Mouse (Mus musculus): Measurements from ENCODE around the gene Gmppa. TPM values are rescaled to one million over a fixed set of nuclear protein-coding genes. Genes with fewer than 3 reads are reported as not detected.

Gmppa gene
- polyA plus RNA-seq, 1 experiment from 2014 or later: 103 TPM

DNA sequence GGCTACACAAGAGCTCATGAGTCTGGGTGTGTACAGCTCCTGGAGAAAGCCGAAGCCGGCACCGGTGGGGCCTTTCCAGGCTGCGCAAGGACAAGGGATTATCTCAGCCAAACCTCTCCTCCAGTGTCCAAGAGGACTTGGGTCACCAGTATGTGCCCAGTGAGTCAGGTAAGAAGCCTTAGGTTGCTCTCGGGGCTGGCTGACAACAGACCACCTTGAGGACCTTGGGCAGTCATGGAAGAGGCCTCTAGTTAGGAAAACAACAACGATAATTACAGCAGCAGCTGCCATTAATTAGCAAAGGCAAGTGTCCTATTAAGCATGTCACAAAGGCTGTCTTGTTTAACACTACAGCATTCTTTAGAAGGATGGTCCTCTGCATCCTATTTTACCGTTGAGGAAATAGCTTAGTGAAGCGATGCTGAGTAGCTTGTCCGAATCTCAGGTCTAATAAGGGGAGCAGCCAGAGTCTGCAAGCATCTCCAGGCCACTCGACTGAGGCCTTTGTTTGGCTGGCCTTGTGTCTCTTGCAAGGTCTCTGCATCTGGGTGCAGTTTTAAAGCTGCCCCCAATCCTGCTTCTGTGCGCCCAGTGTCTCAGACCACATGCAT, 11.8 kb upstream of the Gmppa start:
- WGBS: 51% methylated on average over 11 of the region's 11 CpGs
- Histone ChIP-seq H3K9me3 (replicated peaks) (no peaks in the 10 kb centered on the region), H3K27ac (replicated peaks) (no peak overlapping the region), H3K4me3 (replicated peaks) (no peak overlapping the region), H3K27me3 (peaks cover 63% of the 10 kb centered on the region), H3K4me1 (peaks cover 22% of the 10 kb centered on the region), H3K36me3 (0 out of 2 replicates have a peak, but pooled peaks cover 8% of the 10 kb centered on the region), H3K9ac (no peak overlapping the region), H3K4me2 (replicated peaks) (no peak overlapping the region)
- no peak for ATAC-seq (ENCODE audit: insufficient number of reproducible peaks, low FRiP score, low TSS enrichment, low read depth)

- Histone ChIP-seq H3K27ac (replicated peaks) (no peak overlapping the region), H3K9ac (no peak overlapping the region), H3K4me2 (replicated peaks) (no peak overlapping the region), H3K27me3 (peaks cover 56% of the 10 kb centered on the region), H3K36me3 (0 out of 2 replicates have a peak, but pooled peaks cover 4% of the 10 kb centered on the region), H3K9me3 (replicated peaks) (no peaks in the 10 kb centered on the region), H3K4me3 (replicated peaks) (no peak overlapping the region), H3K4me1 (peaks cover 22% of the 10 kb centered on the region)
- no peak for ATAC-seq (ENCODE audit: insufficient number of reproducible peaks, low FRiP score, low TSS enrichment, low read depth)
- WGBS: 29% methylated on average over 10 of the region's 10 CpGs
Measured at GRCm38 (mm10) chr1:75425796-75426471, 9.8 kb upstream of the Gmppa start.

- H3K4me2 ChIP-seq (replicated peaks): no peak overlapping the region
- H3K27ac ChIP-seq (replicated peaks): no peak overlapping the region
- no peak overlapping the region for H3K4me3 ChIP-seq (replicated peaks)
- H3K9ac ChIP-seq: no peak overlapping the region
- H3K36me3 ChIP-seq: peaks cover 24% of the 10 kb centered on the region; the same call in 1 of the 2 replicates
- WGBS: 88% methylated on average over 8 of the region's 9 CpGs
- ATAC-seq (ENCODE audit: insufficient number of reproducible peaks, low FRiP score, low TSS enrichment, low read depth): no peak
- H3K27me3 ChIP-seq: no peaks in the 10 kb centered on the region
- peaks cover 30% of the 10 kb centered on the region for H3K4me1 ChIP-seq
- no peaks in the 10 kb centered on the region for H3K9me3 ChIP-seq (replicated peaks)
Measured at GRCm38 (mm10) chr1:75438782-75439181, 3.1 kb downstream of the Gmppa start.

- no peak overlapping the region for H3K4me3 ChIP-seq (replicated peaks)
- peaks cover 24% of the 10 kb centered on the region; the same call in 1 of the 2 replicates for H3K36me3 ChIP-seq
- no peaks in the 10 kb centered on the region for H3K9me3 ChIP-seq (replicated peaks)
- H3K4me1 ChIP-seq: peaks cover 45% of the 10 kb centered on the region
- no peak overlapping the region for H3K4me2 ChIP-seq (replicated peaks)
- peaks cover 11% of the 10 kb centered on the region for H3K27me3 ChIP-seq
- WGBS: 89% methylated on average over 7 of the region's 7 CpGs
- no peak for ATAC-seq (ENCODE audit: insufficient number of reproducible peaks, low FRiP score, low TSS enrichment, low read depth)
- H3K9ac ChIP-seq: no peak overlapping the region
- no peak overlapping the region for H3K27ac ChIP-seq (replicated peaks)
Measured at GRCm38 (mm10) chr1:75440661-75441060, 4.9 kb downstream of the Gmppa start.

DNA sequence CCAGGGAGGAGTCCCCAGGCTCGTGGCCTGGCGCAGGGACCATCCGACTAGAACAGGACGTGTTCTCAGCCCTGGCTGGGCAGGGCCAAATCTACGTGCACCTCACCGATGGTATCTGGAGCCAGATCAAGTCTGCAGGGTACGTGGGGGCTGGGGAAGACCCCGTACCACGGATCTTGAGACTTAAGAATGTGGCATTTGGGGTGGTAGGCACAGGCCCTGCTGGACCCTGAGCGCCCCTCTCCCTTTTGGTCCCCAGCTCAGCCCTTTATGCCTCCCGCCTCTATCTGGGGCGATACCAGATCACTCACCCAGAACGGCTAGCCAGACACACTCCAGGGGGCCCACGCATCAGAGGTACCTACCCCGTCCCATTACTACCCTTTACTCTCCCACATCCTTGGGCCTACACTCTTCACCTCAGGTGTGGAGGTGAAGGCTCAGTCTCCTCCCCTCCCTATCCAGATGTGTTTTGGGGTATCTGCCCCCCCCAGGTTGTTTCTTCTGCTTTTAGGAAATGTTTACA, 5.8 kb downstream of the Gmppa start:
- Histone ChIP-seq H3K4me2 (replicated peaks) (no peak overlapping the region), H3K9ac (no peak overlapping the region), H3K4me3 (replicated peaks) (no peak overlapping the region), H3K4me1 (peaks cover 50% of the 10 kb centered on the region), H3K27ac (replicated peaks) (no peak overlapping the region), H3K27me3 (peaks cover 20% of the 10 kb centered on the region), H3K36me3 (peaks cover 24% of the 10 kb centered on the region; the same call in 1 of the 2 replicates), H3K9me3 (replicated peaks) (no peaks in the 10 kb centered on the region)
- WGBS: 90% methylated on average over 15 of the region's 15 CpGs
- ATAC-seq (ENCODE audit: insufficient number of reproducible peaks, low FRiP score, low TSS enrichment, low read depth): no peak

DNA sequence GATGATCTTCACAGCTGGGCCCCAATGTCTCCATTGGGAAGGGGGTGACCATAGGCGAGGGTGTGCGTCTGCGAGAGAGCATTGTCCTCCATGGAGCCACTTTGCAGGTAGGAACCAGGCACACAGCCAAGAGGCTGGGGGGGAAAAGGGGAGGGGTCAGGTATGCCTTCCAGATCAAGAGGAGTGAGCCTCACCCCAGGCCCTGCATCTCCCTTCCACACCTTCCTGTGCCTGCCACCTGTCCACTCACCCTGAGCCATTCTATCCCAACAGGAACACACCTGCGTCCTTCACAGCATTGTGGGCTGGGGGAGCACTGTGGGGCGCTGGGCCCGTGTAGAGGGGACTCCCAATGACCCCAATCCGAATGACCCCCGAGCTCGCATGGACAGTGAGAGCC, 6.4 kb downstream of the Gmppa start:
- Histone ChIP-seq H3K27me3 (peaks cover 26% of the 10 kb centered on the region), H3K36me3 (peaks cover 24% of the 10 kb centered on the region; the same call in 1 of the 2 replicates), H3K9ac (no peak overlapping the region), H3K27ac (replicated peaks) (no peak overlapping the region), H3K9me3 (replicated peaks) (no peaks in the 10 kb centered on the region), H3K4me3 (replicated peaks) (no peak overlapping the region), H3K4me1 (peaks cover 50% of the 10 kb centered on the region), H3K4me2 (replicated peaks) (no peak overlapping the region)
- 83% methylated on average over 9 of the region's 9 CpGs for WGBS
- no peak for ATAC-seq (ENCODE audit: insufficient number of reproducible peaks, low FRiP score, low TSS enrichment, low read depth)

- Histone ChIP-seq H3K27ac (replicated peaks) (no peak overlapping the region), H3K36me3 (peaks cover 24% of the 10 kb centered on the region; the same call in 1 of the 2 replicates), H3K4me3 (replicated peaks) (no peak overlapping the region), H3K27me3 (peaks cover 32% of the 10 kb centered on the region), H3K9ac (no peak overlapping the region), H3K4me1 (peaks cover 51% of the 10 kb centered on the region), H3K4me2 (replicated peaks) (no peak overlapping the region), H3K9me3 (replicated peaks) (no peaks in the 10 kb centered on the region)
- ATAC-seq (ENCODE audit: insufficient number of reproducible peaks, low FRiP score, low TSS enrichment, low read depth): no peak
- 53% methylated on average over 8 of the region's 8 CpGs for WGBS
Measured at GRCm38 (mm10) chr1:75442811-75443210, 7.1 kb downstream of the Gmppa start.

DNA sequence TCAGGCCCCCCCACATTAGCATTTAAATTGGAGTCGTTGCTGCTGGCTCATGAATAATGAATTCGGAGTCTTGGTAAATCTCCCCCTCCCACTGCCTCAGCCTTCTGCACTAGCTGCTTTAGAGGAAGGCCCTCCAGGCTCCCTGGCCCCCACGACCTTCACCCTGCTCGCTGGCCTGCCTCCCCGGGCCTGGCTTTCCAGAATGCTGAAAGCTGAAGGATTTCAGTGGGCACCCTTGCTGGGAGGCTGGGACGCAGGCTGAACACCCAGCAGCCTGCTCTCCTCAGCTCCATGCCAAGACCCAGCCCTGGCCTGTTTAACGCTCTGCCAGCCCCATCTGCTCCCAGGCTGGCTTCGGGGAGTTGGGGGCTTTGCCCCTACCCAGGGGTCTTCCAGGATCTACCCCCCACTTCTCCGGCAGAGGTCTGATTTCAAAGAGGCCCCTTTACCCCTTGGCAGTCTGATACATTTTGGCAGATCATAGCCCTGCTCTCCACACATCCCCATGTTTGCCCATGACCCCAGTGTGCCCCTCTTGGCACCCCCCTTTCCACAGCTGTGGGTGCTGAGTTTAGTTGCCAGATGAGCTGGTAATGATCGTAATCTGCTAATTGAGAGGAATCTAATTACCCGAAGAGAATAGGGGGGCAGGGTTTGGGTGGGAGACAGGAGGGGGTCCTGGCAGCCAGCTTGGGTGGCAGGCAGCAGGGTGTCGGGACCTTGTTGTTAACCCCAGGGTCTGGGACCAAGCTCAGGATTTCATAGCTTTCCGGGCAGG, 7.7 kb downstream of the Gmppa start:
- H3K9ac ChIP-seq: no peak overlapping the region
- 27% methylated on average over 13 of the region's 13 CpGs for WGBS
- H3K36me3 ChIP-seq: peaks cover 24% of the 10 kb centered on the region; the same call in 1 of the 2 replicates
- peaks cover 38% of the 10 kb centered on the region for H3K27me3 ChIP-seq
- no peak overlapping the region for H3K4me3 ChIP-seq (replicated peaks)
- H3K4me1 ChIP-seq: peaks cover 57% of the 10 kb centered on the region
- H3K9me3 ChIP-seq (replicated peaks): no peaks in the 10 kb centered on the region
- H3K4me2 ChIP-seq (replicated peaks): no peak overlapping the region
- no peak for ATAC-seq (ENCODE audit: insufficient number of reproducible peaks, low FRiP score, low TSS enrichment, low read depth)
- no peak overlapping the region for H3K27ac ChIP-seq (replicated peaks)

GRCm38 (mm10) chr1:75444208-75444607, 8.5 kb downstream of the Gmppa start:
- 30% methylated on average over 3 of the region's 3 CpGs for whole genome bisulfite sequencing
- ATAC-seq (ENCODE audit: insufficient number of reproducible peaks, low FRiP score, low TSS enrichment, low read depth): no peak
- Histone ChIP-seq H3K36me3 (peaks cover 24% of the 10 kb centered on the region; the same call in 1 of the 2 replicates), H3K4me2 (replicated peaks) (no peak overlapping the region), H3K27ac (replicated peaks) (no peak overlapping the region), H3K9ac (no peak overlapping the region), H3K4me1 (peaks cover 64% of the 10 kb centered on the region), H3K9me3 (replicated peaks) (no peaks in the 10 kb centered on the region), H3K4me3 (replicated peaks) (no peak overlapping the region), H3K27me3 (peaks cover 45% of the 10 kb centered on the region)

DNA sequence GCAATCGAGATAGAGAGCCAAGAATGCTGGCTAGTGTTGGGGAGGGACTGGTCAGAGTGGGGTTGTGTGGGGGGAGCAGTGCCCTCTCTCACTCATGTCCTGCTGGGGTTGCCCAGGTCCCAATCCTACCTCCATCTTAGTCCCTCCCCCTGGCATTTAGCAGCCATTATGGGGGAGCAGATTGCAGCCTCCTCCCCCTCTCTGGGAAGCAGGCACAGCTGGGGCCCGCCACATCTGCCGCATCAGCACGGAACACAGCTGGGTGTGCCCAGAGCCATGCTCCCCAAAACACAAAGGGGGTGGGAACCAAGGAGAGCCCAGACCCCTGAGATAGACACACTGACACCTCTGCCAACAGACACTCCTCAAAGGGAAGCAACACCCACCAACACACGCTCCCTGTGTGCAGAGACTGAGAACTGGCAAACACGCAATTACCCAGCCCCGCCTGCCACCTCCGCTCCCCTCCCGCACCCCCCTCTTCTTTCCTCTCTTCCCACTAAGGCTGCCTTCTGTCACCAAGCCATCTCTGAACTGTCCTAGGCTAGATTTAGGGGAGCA, 9.5 kb downstream of the Gmppa start:
- H3K27me3 ChIP-seq: peaks cover 55% of the 10 kb centered on the region

More for the DNA sequence above, 9.5 kb downstream of the Gmppa start:
- Histone ChIP-seq H3K27ac (replicated peaks) (no peak overlapping the region), H3K9ac (no peak overlapping the region), H3K4me3 (replicated peaks) (no peak overlapping the region), H3K4me1 (peaks cover 74% of the 10 kb centered on the region), H3K4me2 (replicated peaks) (no peak overlapping the region), H3K36me3 (peaks cover 21% of the 10 kb centered on the region; the same call in 1 of the 2 replicates), H3K9me3 (replicated peaks) (no peaks in the 10 kb centered on the region)
- ATAC-seq (ENCODE audit: insufficient number of reproducible peaks, low FRiP score, low TSS enrichment, low read depth): no peak
- 10% methylated on average over 9 of the region's 9 CpGs for WGBS
